Mouse (Mus musculus) neural tube, embryonic 11.5 days (tissue): ENCODE data around the gene Tex35. TPM values are rescaled to one million over a fixed set of nuclear protein-coding genes. Genes with fewer than 3 reads are reported as not detected.
A peak's percentile ranks its signal among the peaks of the same experiment; 100 is the strongest.

Experiments
- ATAC-seq: fragments of 200-750 bp; cut with Nextera tagmentation; 2 replicates; pipeline ENCODE4 v1.8.0; 2017; ENCODE audit warnings: moderate number of reproducible peaks, mild to moderate bottlenecking, moderate TSS enrichment, moderate library complexity; ENCODE audit not compliant: insufficient read depth, low FRiP score, low TSS enrichment
- DNase-seq: peaks from one replicate; pipeline ENCODE4 v3.0.0-alpha.2; 2015; ENCODE audit warnings: low spot score
- H3K27ac ChIP-seq: fragments of 300-500 bp; sonication (generic); 2 replicates; pipeline ENCODE4 v1.5.1; 2014; ENCODE audit warnings: low read depth, mild to moderate bottlenecking, low read length
- H3K27me3 ChIP-seq: fragments of 300-500 bp; sonication (generic); 2 replicates; pipeline ENCODE4 v1.6.1; 2014; ENCODE audit warnings: mild to moderate bottlenecking, low read length, mixed read lengths; ENCODE audit not compliant: control insufficient read depth, insufficient read depth
- H3K36me3 ChIP-seq: fragments of 300-500 bp; sonication (generic); 2 replicates; pipeline ENCODE4 v1.6.1; 2014; ENCODE audit warnings: mild to moderate bottlenecking, low read length, moderate library complexity, mixed read lengths; ENCODE audit not compliant: control insufficient read depth, insufficient read depth
- H3K4me1 ChIP-seq: fragments of 300-500 bp; sonication (generic); 2 replicates; pipeline ENCODE4 v1.6.1; 2014; ENCODE audit warnings: low read length, mixed read lengths; ENCODE audit not compliant: control insufficient read depth, insufficient read depth
- H3K4me2 ChIP-seq: fragments of 300-500 bp; sonication (generic); 2 replicates; pipeline ENCODE4 v1.6.1; 2014; ENCODE audit warnings: low read depth, mild to moderate bottlenecking, moderate library complexity
- H3K4me3 ChIP-seq: fragments of 300-500 bp; sonication (generic); 2 replicates; pipeline ENCODE4 v1.5.1; 2014; ENCODE audit warnings: low read depth, low read length
- H3K9ac ChIP-seq: fragments of 300-500 bp; sonication (generic); 2 replicates; pipeline ENCODE4 v1.6.1; 2014; ENCODE audit warnings: mild to moderate bottlenecking, low read length
- H3K9me3 ChIP-seq: fragments of 300-500 bp; sonication (generic); 2 replicates; pipeline ENCODE4 v1.6.1; 2016; ENCODE audit warnings: low read length; ENCODE audit not compliant: control insufficient read depth
- WGBS: fragments of 180-500 bp; shearing (Covaris S2); extraction: QIAGEN DNeasy Blood & Tissue Kit; methylation state at CpG from one replicate; pipeline ENCODE4 v1.1.7; 2014; 5-methylcytosine and 5-hydroxymethylcytosine counted together
- polyA plus RNA-seq: library from polyadenylated mRNA; unstranded; fragments of >200 nt; fragmentation: Nextera tagmentation; extraction: Ambion mirVana; gene quantifications from 2 replicates; pipeline ENCODE4 v1.2.1, GENCODE M21; 2014

Gene Tex35
- polyA plus RNA-seq, 1 experiment from 2014 or later, result not detected

GRCm38 (mm10) chr1:157090835-157091234 lies 17.6 kb downstream of the Tex35 start:
- H3K36me3 ChIP-seq, result no peaks in the 10 kb centered on the region
- ATAC-seq (no peak), DNase-seq (no peak)
- 71% methylated on average over 3 of the region's 3 CpGs for WGBS
- no peak overlapping the region for H3K4me2 ChIP-seq
- no peak overlapping the region for H3K4me3 ChIP-seq
- no peaks in the 10 kb centered on the region for H3K27me3 ChIP-seq
- no peak overlapping the region for H3K27ac ChIP-seq
- H3K9me3 ChIP-seq, result no peaks in the 10 kb centered on the region
- H3K9ac ChIP-seq, result no peak overlapping the region
- no peaks in the 10 kb centered on the region for H3K4me1 ChIP-seq

GRCm38 (mm10) chr1:157086097-157086994 lies 22.1 kb downstream of the Tex35 start:
- ATAC-seq (peak; percentile 56), DNase-seq (peak; percentile 87)
- H3K4me1 ChIP-seq, result no peaks in the 10 kb centered on the region; the same call in 1 of the 2 replicates
- no peaks in the 10 kb centered on the region for H3K36me3 ChIP-seq
- WGBS, result 12% methylated on average over 25 of the region's 25 CpGs
- no peak overlapping the region for H3K27ac ChIP-seq
- H3K9ac ChIP-seq, result peak overlapping the region; percentile 11
- no peaks in the 10 kb centered on the region for H3K9me3 ChIP-seq
- peak overlapping the region; percentile 34 for H3K4me2 ChIP-seq
- no peaks in the 10 kb centered on the region for H3K27me3 ChIP-seq
- H3K4me3 ChIP-seq, result peak overlapping the region; percentile 21

DNA sequence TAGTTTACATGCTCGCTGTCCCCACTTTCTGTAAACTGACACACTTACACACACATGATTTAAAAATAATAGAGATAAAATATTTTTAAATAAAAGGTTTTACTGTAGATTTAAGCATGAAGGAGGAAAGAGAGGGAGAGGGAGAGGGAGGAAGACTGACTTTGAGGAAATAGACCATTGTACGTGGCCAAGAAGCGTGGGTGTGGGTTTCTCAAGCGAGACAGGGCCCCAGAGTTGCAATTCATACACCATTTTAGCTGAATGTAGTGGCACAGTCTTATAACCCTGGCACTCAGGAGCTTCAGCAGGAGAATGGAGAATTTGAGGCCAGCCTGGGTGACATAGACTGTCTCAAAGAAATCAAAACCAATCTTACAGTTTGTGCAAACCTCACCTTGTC lies 25.5 kb downstream of the Tex35 start:
- peaks cover 4% of the 10 kb centered on the region; the same call in 1 of the 2 replicates for H3K4me1 ChIP-seq
- no peaks in the 10 kb centered on the region for H3K27me3 ChIP-seq
- no peaks in the 10 kb centered on the region for H3K36me3 ChIP-seq
- H3K9ac ChIP-seq, result no peak overlapping the region
- ATAC-seq (no peak), DNase-seq (no peak)
- no peaks in the 10 kb centered on the region for H3K9me3 ChIP-seq
- H3K4me3 ChIP-seq, result no peak overlapping the region
- H3K27ac ChIP-seq, result no peak overlapping the region
- WGBS, result 89% methylated on average over 4 of the region's 4 CpGs
- no peak overlapping the region for H3K4me2 ChIP-seq

DNA sequence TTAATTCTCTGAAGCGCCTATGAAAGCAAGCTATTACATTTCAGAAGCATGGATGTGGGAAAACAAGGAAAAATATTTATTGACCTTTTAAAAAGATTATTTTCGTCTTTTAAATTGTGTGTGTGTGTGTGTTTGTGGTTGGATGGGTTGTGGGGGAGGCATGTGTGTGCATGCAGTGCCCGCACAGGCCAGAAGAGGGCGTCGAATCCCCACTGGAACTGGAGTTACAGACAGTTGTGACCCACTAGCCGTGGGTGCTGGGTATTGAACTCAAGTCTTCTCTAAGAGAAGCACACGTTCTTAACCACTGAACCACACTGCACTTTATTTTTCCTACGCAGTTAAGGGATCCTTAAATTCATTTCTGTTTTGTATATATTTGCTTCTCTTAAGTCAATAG lies 26.5 kb downstream of the Tex35 start:
- no peak overlapping the region for H3K27ac ChIP-seq
- WGBS, result 50% methylated on average over 8 of the region's 8 CpGs

GRCm38 (mm10) chr1:157081076-157081804 lies 27.2 kb downstream of the Tex35 start:
- H3K27me3 ChIP-seq, result no peaks in the 10 kb centered on the region
- H3K9me3 ChIP-seq, result no peaks in the 10 kb centered on the region
- no peak for ATAC-seq
- H3K9ac ChIP-seq, result no peak overlapping the region
- H3K36me3 ChIP-seq, result no peaks in the 10 kb centered on the region
- H3K4me2 ChIP-seq, result no peak overlapping the region
- no peak overlapping the region for H3K27ac ChIP-seq
- H3K4me1 ChIP-seq, result peaks cover 4% of the 10 kb centered on the region; the same call in 1 of the 2 replicates
- no peak overlapping the region for H3K4me3 ChIP-seq
- DNase-seq, result peak; percentile 58
- 57% methylated on average over 15 of the region's 15 CpGs for WGBS

More for the DNA sequence above, 26.5 kb downstream of the Tex35 start:
- no peaks in the 10 kb centered on the region for H3K9me3 ChIP-seq
- peaks cover 4% of the 10 kb centered on the region; the same call in 1 of the 2 replicates for H3K4me1 ChIP-seq
- no peaks in the 10 kb centered on the region for H3K36me3 ChIP-seq
- ATAC-seq, result no peak
- no peaks in the 10 kb centered on the region for H3K27me3 ChIP-seq
- H3K4me3 ChIP-seq, result no peak overlapping the region
- no peak for DNase-seq
- no peak overlapping the region for H3K4me2 ChIP-seq
- H3K9ac ChIP-seq, result no peak overlapping the region

DNA sequence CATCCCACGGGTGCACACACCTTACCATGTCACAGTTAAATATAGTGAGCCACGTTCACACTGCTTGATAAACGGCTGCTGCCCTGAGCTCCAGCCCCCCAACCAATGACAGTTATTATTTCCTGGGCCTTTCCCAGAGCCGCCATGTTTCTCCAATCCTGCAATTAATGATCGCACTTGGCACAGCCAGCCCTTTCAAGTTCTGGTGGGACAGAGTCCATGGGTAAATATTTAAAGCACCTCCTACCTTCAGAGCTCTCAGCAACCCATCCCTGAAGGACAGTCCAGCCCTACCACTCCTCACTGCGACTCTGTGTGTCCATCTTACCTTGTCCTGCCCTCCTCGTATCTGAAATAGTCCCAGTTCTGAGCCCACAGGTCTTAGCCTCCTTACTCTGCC lies 28.4 kb downstream of the Tex35 start:
- H3K4me1 ChIP-seq, result peaks cover 4% of the 10 kb centered on the region; the same call in 1 of the 2 replicates
- no peaks in the 10 kb centered on the region for H3K27me3 ChIP-seq
- no peak overlapping the region for H3K9ac ChIP-seq
- ATAC-seq (no peak), DNase-seq (no peak)
- H3K4me3 ChIP-seq, result no peak overlapping the region
- no peak overlapping the region for H3K4me2 ChIP-seq
- no peaks in the 10 kb centered on the region for H3K36me3 ChIP-seq
- WGBS, result 74% methylated on average over 7 of the region's 7 CpGs
- H3K9me3 ChIP-seq, result no peaks in the 10 kb centered on the region
- H3K27ac ChIP-seq, result no peak overlapping the region

- no peaks in the 10 kb centered on the region for H3K9me3 ChIP-seq
- no peak overlapping the region for H3K4me3 ChIP-seq
- no peaks in the 10 kb centered on the region for H3K27me3 ChIP-seq
- no peak overlapping the region for H3K27ac ChIP-seq
- H3K4me1 ChIP-seq, result peaks cover 6% of the 10 kb centered on the region; the same call in 1 of the 2 replicates
- WGBS, result 42% methylated on average over 11 of the region's 11 CpGs
- DNase-seq (peak; percentile 82), ATAC-seq (peak; percentile 23; the same call in 1 of the 2 replicates)
- H3K9ac ChIP-seq, result no peak overlapping the region
- H3K36me3 ChIP-seq, result no peaks in the 10 kb centered on the region
- no peak overlapping the region for H3K4me2 ChIP-seq
Observed at GRCm38 (mm10) chr1:157079384-157080025, 29.0 kb downstream of the Tex35 start.

GRCm38 (mm10) chr1:157076781-157077705 lies 31.4 kb downstream of the Tex35 start:
- Histone ChIP-seq H3K36me3 (no peaks in the 10 kb centered on the region), H3K4me1 (peaks cover 6% of the 10 kb centered on the region; the same call in 1 of the 2 replicates), H3K27ac (no peak overlapping the region), H3K4me2 (no peak overlapping the region), H3K9ac (no peak overlapping the region), H3K9me3 (no peaks in the 10 kb centered on the region), H3K27me3 (no peaks in the 10 kb centered on the region), H3K4me3 (no peak overlapping the region)
- ATAC-seq, result no peak; the same call in 1 of the 2 replicates
- DNase-seq, result peak; percentile 88
- WGBS, result 62% methylated on average over 43 of the region's 43 CpGs
